Mouse (Mus musculus): Measurements from ENCODE around the gene Polr3gl.

The Polr3gl gene

GRCm38 (mm10) chr3:96573611-96574511 lies 20.1 kb downstream of the Polr3gl start:
- no peak for DNase-seq (ENCODE audit: low read depth, low spot score)

DNA sequence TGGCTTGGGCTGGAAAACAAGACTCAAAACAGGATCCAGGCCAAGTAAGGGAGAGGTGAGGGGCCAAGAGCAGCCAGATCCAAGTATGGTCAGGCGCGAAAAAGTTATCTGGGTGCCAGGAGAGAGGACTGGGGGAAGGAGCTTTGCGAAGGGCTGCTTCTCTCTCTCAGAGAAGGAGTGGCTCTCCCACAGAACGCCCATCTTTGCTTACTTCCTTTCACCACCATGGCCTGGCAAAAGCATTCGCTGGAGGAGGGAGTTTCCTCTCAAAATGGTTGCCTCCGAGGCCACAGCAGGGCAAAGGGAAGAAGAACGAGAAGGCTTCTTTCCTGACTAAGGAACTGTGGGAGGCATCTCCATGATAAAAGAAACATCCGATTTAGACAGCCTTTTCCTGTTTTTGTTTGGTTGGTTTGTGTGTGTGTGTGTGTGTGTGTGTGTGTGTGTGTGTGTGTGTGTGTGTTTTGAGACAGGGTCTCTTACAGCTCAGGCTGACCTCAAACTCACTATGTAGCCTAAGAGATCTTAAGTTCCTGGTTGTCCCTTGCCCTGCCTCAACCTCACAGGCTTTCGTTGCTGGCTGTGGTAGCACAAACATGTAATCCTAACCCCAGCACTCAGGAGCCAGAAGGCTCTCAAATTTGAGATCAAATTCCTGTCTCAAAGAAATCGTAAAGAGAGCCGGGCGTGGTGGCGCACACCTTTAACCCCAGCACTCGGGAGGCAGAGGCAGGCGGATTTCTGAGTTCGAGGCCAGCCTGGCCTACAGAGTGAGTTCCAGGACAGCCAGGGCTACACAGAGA lies 21.9 kb downstream of the Polr3gl start:
- DNase-seq (ENCODE audit: low read depth, low spot score) = no peak

- DNase-seq (ENCODE audit: low read depth, low spot score) = no peak
These were observed 22.6 kb downstream of the Polr3gl start for GRCm38 (mm10) chr3:96571336-96571735.

GRCm38 (mm10) chr3:96570643-96571042 lies 23.3 kb downstream of the Polr3gl start:
- DNase-seq (ENCODE audit: low read depth, low spot score) = no peak

DNA sequence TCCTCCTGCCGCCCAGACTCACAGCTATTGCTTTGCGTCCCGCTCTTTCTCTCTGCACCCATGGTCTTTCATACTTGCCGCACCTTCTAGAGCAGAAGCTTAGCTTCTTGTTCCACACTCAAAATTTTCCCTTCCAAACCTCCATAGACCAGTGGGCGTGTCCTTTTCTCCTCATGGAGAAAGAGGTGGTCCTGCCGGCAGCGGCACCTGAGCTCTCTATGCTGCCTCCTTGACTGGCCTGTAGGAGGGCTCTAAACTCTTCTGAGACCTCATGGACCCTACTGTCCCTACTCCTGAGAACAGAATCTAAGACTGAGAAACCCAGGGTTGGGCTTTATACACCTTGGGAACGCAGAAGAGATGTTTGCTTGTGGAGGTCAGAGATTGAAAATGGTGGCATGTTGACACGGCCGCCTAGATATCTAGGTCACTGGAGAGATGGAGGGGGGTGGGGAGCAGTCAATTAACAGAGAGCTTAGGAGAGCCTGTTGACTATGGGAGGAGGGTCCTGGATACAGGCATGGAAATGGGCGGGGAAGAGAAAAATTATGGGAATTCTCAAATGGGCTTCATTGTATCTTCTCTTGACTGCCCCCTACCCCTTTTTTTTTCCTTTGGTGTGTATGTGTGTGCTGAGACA lies 23.9 kb downstream of the Polr3gl start:
- DNase-seq (ENCODE audit: low read depth, low spot score) = no peak

- no peak for DNase-seq (ENCODE audit: low read depth, low spot score)
These were observed 24.5 kb downstream of the Polr3gl start for GRCm38 (mm10) chr3:96569506-96569905.

- DNase-seq (ENCODE audit: low read depth, low spot score) = no peak
These were observed 25.4 kb downstream of the Polr3gl start for GRCm38 (mm10) chr3:96568605-96569004.

DNA sequence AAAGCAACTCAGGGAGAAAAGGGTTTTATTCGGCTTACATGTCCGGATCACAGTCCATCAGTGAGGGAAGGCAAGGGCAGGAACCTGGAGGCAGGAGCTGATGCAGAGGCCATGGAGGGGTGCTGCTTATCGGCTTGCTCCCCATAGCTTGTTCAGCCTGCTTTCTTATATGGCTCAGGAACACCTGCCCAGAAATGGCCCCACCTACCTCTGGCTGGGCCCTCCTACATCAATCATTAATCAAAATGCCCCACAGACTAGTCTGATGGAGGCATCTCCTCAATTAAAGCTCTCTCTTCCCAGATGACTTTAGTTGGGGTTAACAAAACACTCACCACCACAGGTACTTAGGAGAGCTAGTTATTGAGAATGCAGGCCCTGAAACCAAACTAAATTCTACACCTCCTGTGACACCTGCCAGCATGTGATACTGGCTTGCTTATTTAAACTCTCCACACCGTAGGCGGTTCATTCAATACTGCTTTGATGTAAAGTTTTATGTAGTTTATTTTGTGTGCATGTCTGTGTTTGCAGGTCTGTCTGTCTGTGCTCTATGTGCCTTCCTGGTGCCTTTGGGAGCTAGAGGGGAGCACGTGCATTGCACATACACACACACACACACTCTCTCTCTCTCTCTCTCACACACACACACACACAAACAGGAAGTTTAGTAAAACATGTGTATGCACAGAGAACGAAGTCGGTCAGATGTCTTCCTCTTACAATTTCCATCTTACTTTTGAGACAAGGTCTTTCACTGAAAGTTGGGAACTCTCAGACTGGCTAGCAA lies 27.1 kb downstream of the Polr3gl start:
- no peak for DNase-seq (ENCODE audit: low read depth, low spot score)

DNA sequence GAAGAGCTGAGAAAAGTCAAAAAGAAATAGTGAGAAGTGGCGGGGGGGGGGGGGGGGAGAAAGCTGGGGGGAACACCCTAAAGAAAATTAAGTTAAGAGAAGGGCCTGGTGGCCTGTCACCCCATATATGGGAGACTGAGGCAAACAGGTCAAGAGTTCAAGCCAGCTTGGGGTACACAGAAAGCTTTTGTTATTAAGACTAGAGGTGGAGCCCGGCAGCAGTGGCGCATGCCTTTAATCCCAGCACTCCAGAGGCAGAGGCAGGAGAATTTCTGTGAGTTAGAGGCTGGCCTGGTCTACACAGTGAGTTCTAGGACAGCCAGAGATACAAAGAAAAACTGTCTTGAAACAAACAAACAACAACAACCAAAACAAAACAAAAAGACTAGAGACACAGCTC lies 28.9 kb downstream of the Polr3gl start:
- DNase-seq (ENCODE audit: low read depth, low spot score) = no peak

DNA sequence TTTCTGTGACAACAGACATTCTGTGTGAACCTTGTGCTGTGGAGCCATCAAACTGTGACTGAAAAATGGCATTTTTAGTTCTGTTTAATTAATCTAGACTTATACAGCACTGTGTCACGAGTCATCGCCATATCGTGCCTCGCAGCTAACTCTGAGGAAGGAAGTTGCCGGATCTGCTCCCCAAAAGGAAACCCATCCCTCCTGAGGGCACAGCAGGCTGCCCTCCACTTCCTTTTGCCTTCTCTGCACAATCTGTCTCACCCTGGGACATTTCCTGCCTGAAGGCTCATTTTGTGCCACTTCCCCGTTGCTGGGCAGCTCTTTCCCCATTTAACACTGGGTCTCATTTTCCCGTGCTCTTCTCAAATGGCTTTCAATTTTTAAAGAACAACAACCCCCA lies 29.3 kb downstream of the Polr3gl start:
- DNase-seq (ENCODE audit: low read depth, low spot score) = no peak

GRCm38 (mm10) chr3:96563911-96564632 lies 29.9 kb downstream of the Polr3gl start:
- no peak for DNase-seq (ENCODE audit: low read depth, low spot score)

DNA sequence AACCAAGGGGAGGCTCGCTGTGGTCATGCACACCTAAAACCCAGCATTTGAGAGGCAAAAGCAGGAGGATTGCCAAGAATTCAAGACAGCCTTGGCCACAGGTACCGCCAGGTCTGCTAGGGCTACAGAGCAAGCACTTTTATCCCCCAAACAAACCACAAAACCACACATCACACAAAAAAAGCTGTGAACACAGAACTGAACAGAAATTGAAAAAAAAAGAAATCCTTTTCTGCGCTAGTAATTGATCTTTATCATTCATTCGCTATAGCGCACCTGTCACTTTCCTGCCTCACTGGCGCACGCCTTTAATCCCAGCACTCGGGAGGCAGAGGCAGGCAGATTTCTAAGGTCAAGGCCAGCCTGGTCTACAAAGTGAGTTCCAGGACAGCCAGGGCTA lies 30.7 kb downstream of the Polr3gl start:
- DNase-seq (ENCODE audit: low read depth, low spot score) = no peak

GRCm38 (mm10) chr3:96561946-96562681 lies 31.9 kb downstream of the Polr3gl start:
- no peak for DNase-seq (ENCODE audit: low read depth, low spot score)

DNA sequence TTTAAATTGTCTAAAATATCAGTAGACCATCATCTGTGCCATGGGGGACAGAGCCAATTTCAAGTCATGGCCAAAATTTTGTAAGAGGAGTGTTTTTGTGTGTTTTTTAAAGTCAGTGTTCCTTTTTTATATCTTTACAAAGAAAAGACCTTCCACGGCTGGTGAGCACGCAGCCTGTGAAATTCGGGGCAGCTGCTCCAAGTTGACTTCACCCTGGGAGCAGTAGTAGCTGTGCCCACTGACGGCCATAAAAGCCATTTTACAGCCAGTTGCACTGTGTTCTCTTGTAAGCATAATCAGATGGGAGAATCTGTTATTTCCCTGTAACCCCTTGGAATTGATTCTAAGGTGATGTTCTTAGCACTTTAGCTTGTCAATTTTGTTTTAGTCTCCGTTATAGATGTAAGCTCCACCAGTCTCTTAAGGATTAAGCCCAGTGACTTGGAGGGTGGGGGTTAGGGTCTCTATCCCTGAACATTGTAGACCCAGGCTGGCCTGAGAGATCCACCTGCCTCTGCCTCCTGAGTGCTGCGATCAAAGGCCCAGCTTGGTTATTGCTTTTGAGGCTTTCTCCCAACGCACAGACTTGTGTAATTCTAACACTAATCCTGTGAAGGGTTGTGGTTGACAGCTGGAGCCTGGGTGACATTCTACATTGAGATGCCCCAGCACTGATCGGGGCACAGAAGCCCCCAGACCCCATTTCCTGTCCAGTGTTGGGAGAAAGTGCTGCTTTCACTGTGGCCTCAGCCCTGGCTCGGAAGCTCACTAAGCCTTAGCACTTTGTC lies 32.9 kb downstream of the Polr3gl start:
- DNase-seq (ENCODE audit: low read depth, low spot score) = no peak

- no peak for DNase-seq (ENCODE audit: low read depth, low spot score)
These were observed 33.8 kb downstream of the Polr3gl start for GRCm38 (mm10) chr3:96559911-96560850.

- no peak for DNase-seq (ENCODE audit: low read depth, low spot score)
These were observed 34.5 kb downstream of the Polr3gl start for GRCm38 (mm10) chr3:96559398-96559910.

DNA sequence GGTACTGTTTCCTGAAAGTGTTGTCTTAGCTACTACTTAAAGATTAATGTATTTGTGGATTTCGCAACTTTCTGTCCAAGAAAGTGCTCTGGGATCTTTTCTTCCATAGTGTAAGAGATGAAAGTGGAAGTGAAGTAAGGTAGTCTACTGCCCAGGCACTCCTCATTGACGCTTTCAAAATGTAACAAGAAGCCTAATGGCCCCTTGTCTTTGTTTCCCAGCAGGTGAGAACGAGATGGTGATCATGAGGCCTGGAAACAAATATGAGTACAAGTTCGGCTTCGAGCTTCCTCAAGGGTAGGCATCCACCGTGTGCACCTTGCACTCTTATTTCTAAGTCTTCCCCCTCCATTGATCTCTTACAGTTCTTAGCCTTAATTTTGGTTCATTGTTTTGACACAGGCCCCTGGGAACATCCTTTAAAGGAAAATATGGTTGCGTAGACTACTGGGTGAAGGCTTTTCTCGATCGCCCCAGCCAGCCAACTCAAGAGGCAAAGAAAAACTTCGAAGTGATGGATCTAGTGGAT lies 35.2 kb downstream of the Polr3gl start:
- no peak for DNase-seq (ENCODE audit: low read depth, low spot score)

- no peak for DNase-seq (ENCODE audit: low read depth, low spot score)
These were observed 35.8 kb downstream of the Polr3gl start for GRCm38 (mm10) chr3:96558159-96558558.
